Mouse (Mus musculus): ENCODE measurements at regions not wholly inside any gene's neighbourhood (a gene's known extent, or its start where the extent isn't known, plus 50 kb on each side); places are given as distances from the start of the nearest gene placed in this dataset.

DNA sequence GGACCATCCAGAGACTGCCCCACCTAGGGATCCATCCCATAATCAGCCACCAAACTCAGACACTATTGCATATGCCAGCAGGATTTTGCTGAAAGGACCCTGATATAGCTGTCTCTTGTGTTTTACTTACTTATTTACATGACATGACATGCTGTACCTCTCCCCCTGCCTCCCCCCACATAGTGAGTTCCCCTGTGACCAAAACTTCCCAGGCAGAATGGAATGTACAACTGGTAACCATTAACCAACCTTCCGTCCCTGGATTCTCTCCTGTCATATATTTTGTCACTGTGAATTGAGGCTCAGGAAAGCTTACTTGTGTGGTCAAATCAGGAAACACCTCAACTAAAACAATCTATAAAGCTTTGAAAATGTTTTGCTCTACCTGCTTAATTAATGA, 669.4 kb downstream of the Brinp1 start:
- Histone ChIP-seq H3K36me3 (ENCODE audit: control insufficient read depth, insufficient read depth, low read length) (no peaks in the 10 kb centered on the region), H3K9ac (ENCODE audit: low read depth, low read length) (no peak overlapping the region)
- 17% methylated on average over 1 of the region's 1 CpGs for WGBS

DNA sequence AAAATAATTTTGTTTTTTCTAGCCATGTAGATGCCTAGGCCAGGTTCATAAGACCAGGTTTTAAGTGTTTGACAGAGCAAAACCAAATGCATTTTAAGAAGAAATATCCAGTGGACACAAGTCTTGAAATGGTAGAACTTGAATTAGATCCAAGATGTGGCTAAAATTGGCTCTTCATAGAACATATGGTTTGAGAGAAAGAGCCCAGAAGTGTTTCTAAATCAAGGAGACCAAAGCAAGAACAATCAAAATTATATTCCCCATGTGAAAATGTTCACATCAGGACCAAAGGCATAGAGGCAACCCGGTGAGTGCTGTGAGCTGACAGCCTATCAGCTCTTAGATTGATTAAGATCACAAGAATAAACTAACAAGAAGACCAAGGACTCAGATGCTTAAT, 673.3 kb downstream of the Brinp1 start:
- DNase-seq (ENCODE audit: low spot score) (no peak), ATAC-seq (ENCODE audit: low read depth) (no peak)
- no peak overlapping the region for H3K9ac ChIP-seq (ENCODE audit: low read depth, low read length)
- no peak overlapping the region for H3K4me2 ChIP-seq (ENCODE audit: low read depth, low read length)
- no peak overlapping the region for H3K27ac ChIP-seq (replicated peaks; ENCODE audit: low read depth, low read length)
- 68% methylated on average over 1 of the region's 1 CpGs for WGBS
- H3K4me1 ChIP-seq (ENCODE audit: control insufficient read depth, insufficient read depth, low read length) = no peaks in the 10 kb centered on the region
- no peaks in the 10 kb centered on the region for H3K9me3 ChIP-seq (ENCODE audit: control insufficient read depth, low read length)
- H3K36me3 ChIP-seq (ENCODE audit: control insufficient read depth, insufficient read depth, low read length) = no peaks in the 10 kb centered on the region
- no peak overlapping the region for H3K4me3 ChIP-seq (ENCODE audit: low read depth, low read length)
- H3K27me3 ChIP-seq (replicated peaks; ENCODE audit: control insufficient read depth, insufficient read depth, low read length) = no peaks in the 10 kb centered on the region

More for the DNA sequence above, 669.4 kb downstream of the Brinp1 start:
- Histone ChIP-seq H3K27me3 (replicated peaks; ENCODE audit: control insufficient read depth, insufficient read depth, low read length) (no peaks in the 10 kb centered on the region), H3K4me3 (ENCODE audit: low read depth, low read length) (no peak overlapping the region), H3K4me1 (ENCODE audit: control insufficient read depth, insufficient read depth, low read length) (no peaks in the 10 kb centered on the region), H3K4me2 (ENCODE audit: low read depth, low read length) (no peak overlapping the region), H3K9me3 (ENCODE audit: control insufficient read depth, low read length) (no peaks in the 10 kb centered on the region), H3K27ac (replicated peaks; ENCODE audit: low read depth, low read length) (no peak overlapping the region)
- DNase-seq (ENCODE audit: low spot score) (no peak), ATAC-seq (ENCODE audit: low read depth) (no peak)

DNA sequence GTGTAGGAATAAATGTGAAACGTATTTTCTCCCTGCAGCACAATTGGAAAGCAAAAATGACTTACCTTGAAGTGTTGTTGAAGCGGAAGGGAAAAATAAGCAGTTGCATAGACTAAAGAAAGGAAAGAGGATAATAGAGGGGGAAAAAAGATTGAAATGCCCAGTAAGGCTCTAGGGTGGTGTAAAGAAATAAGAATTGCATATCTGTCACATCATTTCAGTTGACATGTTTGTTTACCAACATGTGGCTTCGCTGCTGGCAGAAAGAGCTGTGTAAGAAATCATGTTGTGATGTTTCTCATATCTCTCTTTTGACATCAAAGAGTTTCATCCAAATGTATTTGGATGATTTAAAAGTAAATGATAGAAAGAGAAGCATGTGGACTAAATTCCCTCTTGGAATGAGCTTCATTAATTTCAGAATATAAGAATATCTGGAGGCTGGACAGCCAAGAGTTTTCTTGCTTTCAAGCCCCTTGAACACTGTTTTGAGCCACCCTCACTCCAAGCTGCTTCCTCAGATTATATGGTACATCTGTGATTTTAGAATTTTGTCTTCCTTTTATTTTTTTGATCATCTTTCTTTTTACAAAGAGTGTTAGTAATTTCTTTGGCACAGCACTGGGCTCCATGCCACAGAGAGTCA, 679.0 kb downstream of the Brinp1 start:
- DNase-seq (ENCODE audit: low spot score) = no peak
- ATAC-seq (ENCODE audit: low read depth) = no peak
- WGBS = 79% methylated on average over 3 of the region's 3 CpGs

More for the DNA sequence above, 679.0 kb downstream of the Brinp1 start:
- H3K9ac ChIP-seq (ENCODE audit: low read depth, low read length) = no peak overlapping the region
- no peak overlapping the region for H3K4me2 ChIP-seq (ENCODE audit: low read depth, low read length)
- H3K4me3 ChIP-seq (ENCODE audit: low read depth, low read length) = no peak overlapping the region
- H3K27ac ChIP-seq (replicated peaks; ENCODE audit: low read depth, low read length) = no peak overlapping the region
- H3K36me3 ChIP-seq (ENCODE audit: control insufficient read depth, insufficient read depth, low read length) = no peaks in the 10 kb centered on the region
- no peaks in the 10 kb centered on the region for H3K4me1 ChIP-seq (ENCODE audit: control insufficient read depth, insufficient read depth, low read length)
- H3K9me3 ChIP-seq (ENCODE audit: control insufficient read depth, low read length) = no peaks in the 10 kb centered on the region
- H3K27me3 ChIP-seq (replicated peaks; ENCODE audit: control insufficient read depth, insufficient read depth, low read length) = no peaks in the 10 kb centered on the region

All from embryonic facial prominence, embryonic 14.5 days (tissue).